In genomic region chr11:63352990-63353389, GRCm38 (mm10) we compare ENCODE assay signal across 19 mouse cellular contexts.
DNase-seq lines count a peak whose midpoint lies in the region; ATAC-seq and TF ChIP-seq lines count a peak whose summit lies in the region.
"Had no signal": no experiment of that assay in that cellular context is flagged by ENCODE, and none has a peak within 500 bp of the region (broad histone marks: within the 10 kb centered on the region; RNA-seq: fewer than 3 reads in every experiment).

No protein-coding gene starts in this region.

- H3K27ac ChIP-seq in thymus, adult 2 months (ENCODE audit: control insufficient read depth, insufficient read depth, low read length): no peak overlapping the region; the same call in 1 of the 2 replicates
- H3K27ac ChIP-seq in liver, embryonic 13.5 days: no peak overlapping the region
- H3K27ac ChIP-seq in liver, postnatal 0 days (ENCODE audit: low read depth): no peak overlapping the region
- no peak overlapping the region for H3K27ac ChIP-seq in intestine, postnatal 0 days (ENCODE audit: low read depth, low read length)
- H3K27ac ChIP-seq: embryonic facial prominence, embryonic 10.5 days; forebrain, embryonic 13.5 days; heart, embryonic 13.5 days had no signal

- peaks cover 9% of the 10 kb centered on the region; the same call in 1 of the 2 replicates for H3K4me1 ChIP-seq in thymus, adult 2 months (replicated peaks; ENCODE audit: control insufficient read depth, insufficient read depth, low read length)
- peaks cover 17% of the 10 kb centered on the region for H3K4me1 ChIP-seq in liver, embryonic 13.5 days (replicated peaks)
- H3K4me1 ChIP-seq in liver, postnatal 0 days (ENCODE audit: insufficient read depth): no peaks in the 10 kb centered on the region
- H3K4me1 ChIP-seq in intestine, postnatal 0 days (replicated peaks; ENCODE audit: control insufficient read depth, insufficient read depth, low read length): no peaks in the 10 kb centered on the region

- no peak overlapping the region for H3K9ac ChIP-seq in liver, embryonic 13.5 days
- H3K9ac ChIP-seq in liver, postnatal 0 days (replicated peaks): no peak overlapping the region
- H3K9ac ChIP-seq in intestine, postnatal 0 days (ENCODE audit: low read depth, low read length): no peak overlapping the region
- H3K9ac ChIP-seq: forebrain, embryonic 13.5 days; forebrain, postnatal 0 days; heart, embryonic 13.5 days had no signal

- peak; percentile 95 for ATAC-seq in liver, embryonic 13.5 days (ENCODE audit: low read depth)
- peak; percentile 68 for ATAC-seq in liver, postnatal 0 days
- no peak for ATAC-seq in intestine, postnatal 0 days
- ATAC-seq: activated CD4-positive, CD25-positive, alpha-beta regulatory T cell, adult 4 months; forebrain, embryonic 13.5 days; forebrain, postnatal 0 days; hindbrain, embryonic 16.5 days; Patski had no signal

- no peak overlapping the region for H3K4me3 ChIP-seq in thymus, adult 2 months (ENCODE audit: control insufficient read depth, insufficient read depth, low read length)
- H3K4me3 ChIP-seq in liver, embryonic 13.5 days (replicated peaks): no peak overlapping the region
- no peak overlapping the region for H3K4me3 ChIP-seq in liver, postnatal 0 days (ENCODE audit: low read depth, low read length)
- H3K4me3 ChIP-seq in intestine, postnatal 0 days (ENCODE audit: low read depth, low read length): no peak overlapping the region
- H3K4me3 ChIP-seq: embryonic facial prominence, embryonic 10.5 days; forebrain, embryonic 13.5 days; heart, embryonic 13.5 days had no signal

- H3K27me3 ChIP-seq in thymus, adult 2 months (ENCODE audit: control insufficient read depth, insufficient read depth, low read length): no peaks in the 10 kb centered on the region
- H3K27me3 ChIP-seq in liver, embryonic 13.5 days: no peaks in the 10 kb centered on the region
- no peaks in the 10 kb centered on the region for H3K27me3 ChIP-seq in liver, postnatal 0 days (ENCODE audit: insufficient read depth, low read length)
- H3K27me3 ChIP-seq in intestine, postnatal 0 days (replicated peaks; ENCODE audit: control insufficient read depth, insufficient read depth, low read length): no peaks in the 10 kb centered on the region
- H3K27me3 ChIP-seq: heart, embryonic 13.5 days had no signal

- TF ChIP-seq POLR2A in thymus, adult 2 months (IDR thresholded peaks at IDR 0.05; ENCODE audit: control insufficient read depth, extremely low read depth, insufficient read depth, low read length, poor library complexity): no peak

- no peak for TF ChIP-seq CTCF in thymus, adult 2 months (IDR thresholded peaks at IDR 0.05; ENCODE audit: borderline replicate concordance, control insufficient read depth, extremely low read depth, insufficient read depth, low read length, poor library complexity)
- TF ChIP-seq CTCF in liver, postnatal 0 days (IDR thresholded peaks at IDR 0.05; ENCODE audit: low read depth): no peak
- no peak for TF ChIP-seq CTCF in intestine, postnatal 0 days (IDR thresholded peaks at IDR 0.05; ENCODE audit: low read depth)

- no peaks in the 10 kb centered on the region for H3K9me3 ChIP-seq in liver, embryonic 13.5 days (replicated peaks)
- H3K9me3 ChIP-seq in liver, postnatal 0 days (ENCODE audit: low read length): no peaks in the 10 kb centered on the region
- no peaks in the 10 kb centered on the region for H3K9me3 ChIP-seq in intestine, postnatal 0 days (ENCODE audit: control insufficient read depth)
- H3K9me3 ChIP-seq: embryonic facial prominence, embryonic 10.5 days; forebrain, embryonic 13.5 days; heart, embryonic 13.5 days had no signal

- DNase-seq in thymus, postnatal 0 days (ENCODE audit: low spot score): peak; percentile 37
- DNase-seq in thymus, adult 2 months: no peak
- DNase-seq in c-Kit-positive CD71-positive TER-119-positive erythroid progenitor cells, embryonic 14.5 days (ENCODE audit: low spot score): peak; percentile 30
- peak; percentile 26 for DNase-seq in liver, embryonic 13.5 days
- DNase-seq in liver, postnatal 0 days: no peak
- DNase-seq in left cerebral cortex, adult 18-20 months (ENCODE audit: low spot score in 2 of 2): no peak
- DNase-seq: adrenal gland, postnatal 25 days; cerebellum, adult 11 months; cerebellum, adult 9-10 months; forebrain, postnatal 0 days; gastrocnemius, postnatal 14 days; heart, postnatal 36 days had no signal

- WGBS in thymus, adult 2 months: 58% methylated on average over 3 of the region's 3 CpGs
- 17% methylated on average over 3 of the region's 3 CpGs for WGBS in liver, embryonic 13.5 days (ENCODE audit: insufficient replicate concordance)
- 35% methylated on average over 3 of the region's 3 CpGs for WGBS in liver, postnatal 0 days (ENCODE audit: insufficient replicate concordance)
- 56% methylated on average over 3 of the region's 3 CpGs for WGBS in intestine, postnatal 0 days

- 0 out of 2 replicates have a peak overlapping the region, but pooled peaks have one; percentile 21 for H3K4me2 ChIP-seq in liver, embryonic 13.5 days
- H3K4me2 ChIP-seq in liver, postnatal 0 days (ENCODE audit: low read depth, low read length): no peak overlapping the region
- H3K4me2 ChIP-seq in intestine, postnatal 0 days (replicated peaks; ENCODE audit: low read depth): no peak overlapping the region
- H3K4me2 ChIP-seq: forebrain, embryonic 13.5 days; heart, embryonic 13.5 days had no signal

- TF ChIP-seq EP300 in liver, postnatal 0 days (IDR thresholded peaks at IDR 0.05; ENCODE audit: low read depth): peak; percentile 82

- H3K36me3 ChIP-seq in thymus, adult 2 months (ENCODE audit: control insufficient read depth, insufficient read depth, low read length): no peaks in the 10 kb centered on the region
- no peaks in the 10 kb centered on the region for H3K36me3 ChIP-seq in liver, embryonic 13.5 days
- no peaks in the 10 kb centered on the region for H3K36me3 ChIP-seq in liver, postnatal 0 days (replicated peaks; ENCODE audit: insufficient read depth, low read length)
- H3K36me3 ChIP-seq in intestine, postnatal 0 days (ENCODE audit: control insufficient read depth, insufficient read depth): no peaks in the 10 kb centered on the region
- H3K36me3 ChIP-seq: embryonic facial prominence, embryonic 10.5 days; heart, embryonic 13.5 days had no signal

Comparison
In these comparisons a context has a peak if more than half of its experiments do, and no peak if none do; other contexts are left out.
1. DNase-seq: peak in thymus, postnatal 0 days (single experiment), c-Kit-positive CD71-positive TER-119-positive erythroid progenitor cells, embryonic 14.5 days (single experiment) and liver, embryonic 13.5 days (single experiment); none in thymus, adult 2 months (single experiment), liver, postnatal 0 days (single experiment) and left cerebral cortex, adult 18-20 months (0 of 2).